Mouse (Mus musculus) myocyte (in vitro differentiated cells): ENCODE data around the gene Lat2. TPM values are rescaled to one million over a fixed set of nuclear protein-coding genes. Genes with fewer than 3 reads are reported as not detected.

Experiments
- H3K27me3 ChIP-seq: one replicate; pipeline ENCODE4 v1.6.1; 2011; ENCODE audit not compliant: control insufficient read depth, insufficient read depth, insufficient read length
- H3K36me3 ChIP-seq: one replicate; pipeline ENCODE4 v1.6.1; 2011; ENCODE audit not compliant: control insufficient read depth, insufficient read depth
- H3K4me2 ChIP-seq: one replicate; pipeline ENCODE4 v1.6.1; 2011; ENCODE audit warnings: low read depth, control low read depth
- H3K4me3 ChIP-seq: one replicate; pipeline ENCODE4 v1.5.1; 2011; ENCODE audit warnings: mild to moderate bottlenecking, control low read depth, moderate library complexity
- H3K79me2 ChIP-seq: one replicate; pipeline ENCODE4 v1.6.1; 2011; ENCODE audit not compliant: control insufficient read depth, insufficient read depth
- H3ac ChIP-seq: one replicate; pipeline ENCODE4 v1.6.1; 2011; ENCODE audit not compliant: control insufficient read depth, insufficient read length
- CEBPB ChIP-seq: IDR thresholded peaks from 2 replicates; pipeline ENCODE4 v1.6.1; 2011; ENCODE audit warnings: mild to moderate bottlenecking, moderate library complexity; ENCODE audit not compliant: poor library complexity, insufficient read depth, severe bottlenecking
- E2F4 ChIP-seq: IDR thresholded peaks from one replicate; pipeline ENCODE4 v1.6.1; 2011; ENCODE audit warnings: mild to moderate bottlenecking, control low read depth, moderate library complexity; ENCODE audit not compliant: insufficient read depth
- MAX ChIP-seq: IDR thresholded peaks from one replicate; pipeline ENCODE4 v1.6.1; 2011; ENCODE audit warnings: low read depth, mild to moderate bottlenecking, control low read depth
- MYOD1 ChIP-seq, 3 experiments: IDR thresholded peaks; one replicate each; pipeline ENCODE4 v1.6.1; 2011; ENCODE audit warnings: control low read depth in 2 of 3, low read depth in 2 of 3, mild to moderate bottlenecking in 2 of 3, moderate library complexity in 1 of 3; ENCODE audit not compliant: insufficient read length in 2 of 3, control insufficient read depth in 1 of 3
- MYOG ChIP-seq, 3 experiments: IDR thresholded peaks; one replicate each; pipeline ENCODE4 v1.6.1; 2011; ENCODE audit warnings: control low read depth in 2 of 3, low read depth in 2 of 3, mild to moderate bottlenecking in 2 of 3; ENCODE audit not compliant: insufficient read length in 2 of 3, control insufficient read depth in 1 of 3, insufficient read depth in 1 of 3
- POLR2A ChIP-seq: IDR thresholded peaks from one replicate; pipeline ENCODE4 v1.6.1; 2011; ENCODE audit warnings: low read depth, mild to moderate bottlenecking, control low read depth, moderate library complexity; ENCODE audit not compliant: insufficient read length
- POLR2AphosphoS2 ChIP-seq: IDR thresholded peaks from one replicate; pipeline ENCODE4 v1.6.1; 2011; ENCODE audit warnings: low read depth, control low read depth; ENCODE audit not compliant: insufficient read length
- REST ChIP-seq: IDR thresholded peaks from one replicate; pipeline ENCODE4 v1.6.1; 2011; ENCODE audit warnings: mild to moderate bottlenecking, control low read depth, moderate library complexity; ENCODE audit not compliant: insufficient read depth, insufficient read length
- SRF ChIP-seq: IDR thresholded peaks from one replicate; pipeline ENCODE4 v1.6.1; 2011; ENCODE audit warnings: low read depth; ENCODE audit not compliant: control insufficient read depth, insufficient read length
- TCF12 ChIP-seq: IDR thresholded peaks from one replicate; pipeline ENCODE4 v1.6.1; 2011; ENCODE audit warnings: mild to moderate bottlenecking, control low read depth; ENCODE audit not compliant: poor library complexity, insufficient read depth, severe bottlenecking
- TCF3 ChIP-seq: IDR thresholded peaks from one replicate; pipeline ENCODE4 v1.6.1; 2011; ENCODE audit warnings: low read depth, control low read depth; ENCODE audit not compliant: insufficient read length
- USF1 ChIP-seq: IDR thresholded peaks from one replicate; pipeline ENCODE4 v1.6.1; 2011; ENCODE audit warnings: low read depth, mild to moderate bottlenecking, control low read depth, moderate library complexity
- polyA plus RNA-seq: library from polyadenylated mRNA; unstranded; fragments of >200 nt; fragmentation: generic; extraction: Trizol; gene quantifications from one replicate; pipeline ENCODE4 v1.2.1, GENCODE M21; 2012; ENCODE audit warnings: missing spikeins

The Lat2 gene
- polyA plus RNA-seq, 1 experiment = 0.59 TPM

DNA sequence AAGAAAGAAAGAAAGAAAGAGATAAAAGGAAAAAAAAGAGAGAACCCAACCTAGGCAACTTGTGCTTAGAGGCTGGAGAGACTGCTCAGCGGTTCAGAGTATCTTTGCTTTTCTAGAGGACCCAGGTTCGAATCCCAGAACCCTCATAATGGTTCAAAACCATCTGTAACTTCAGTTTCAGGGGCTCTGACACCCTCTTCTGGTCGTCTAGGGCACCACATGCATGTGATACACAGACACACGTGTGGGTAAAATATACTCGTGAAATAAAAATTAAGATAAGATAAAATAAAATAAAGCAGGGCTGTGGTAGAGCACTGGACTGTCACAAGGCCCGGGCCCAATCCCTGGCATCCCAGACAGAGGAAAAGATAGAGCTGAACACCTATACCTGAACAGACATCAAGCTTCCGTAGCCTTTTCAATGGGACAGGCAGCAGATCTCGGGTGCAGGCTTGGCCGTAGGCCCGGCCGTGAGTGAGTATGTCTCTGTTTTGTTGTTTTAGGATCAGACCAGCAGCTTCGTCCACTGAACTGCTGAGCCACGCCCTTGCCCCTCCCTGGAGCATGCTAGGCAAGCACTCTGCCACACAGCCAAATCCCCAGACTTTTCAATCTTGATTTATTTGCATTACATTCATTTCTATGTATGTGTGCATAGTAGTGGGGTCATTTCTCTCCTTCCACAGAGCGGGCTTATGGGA is 38.2 kb downstream of the Lat2 start:
- no peak for TF ChIP-seq TCF12
- no peak for TF ChIP-seq REST
- TF ChIP-seq POLR2A = no peak
- no peak for TF ChIP-seq TCF3
- TF ChIP-seq USF1 = no peak
- no peaks in the 10 kb centered on the region for H3K27me3 ChIP-seq
- no peak overlapping the region for H3K4me2 ChIP-seq
- no peaks in the 10 kb centered on the region for H3K36me3 ChIP-seq
- no peaks in the 10 kb centered on the region for H3K79me2 ChIP-seq
- no peak overlapping the region for H3K4me3 ChIP-seq
- no peak overlapping the region for H3ac ChIP-seq

DNA sequence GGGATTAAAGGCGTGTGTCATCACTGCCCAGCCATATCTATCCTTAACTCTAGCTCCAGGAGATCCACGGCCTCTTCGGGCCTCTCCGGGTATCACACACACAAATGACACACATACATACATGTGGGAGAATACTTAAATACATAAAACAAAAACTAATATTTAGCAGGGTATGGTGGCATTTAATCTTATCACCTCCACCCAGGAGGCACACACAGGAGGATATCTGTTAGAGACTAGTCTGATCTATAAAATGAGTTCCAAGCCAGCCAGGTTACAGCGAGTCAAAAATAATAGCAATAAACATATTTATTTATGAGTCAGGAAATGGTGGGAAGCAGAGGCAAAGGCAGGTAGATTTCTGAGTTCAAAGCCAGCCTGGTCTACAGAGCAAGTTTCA is 39.0 kb downstream of the Lat2 start:
- H3ac ChIP-seq = no peak overlapping the region
- no peaks in the 10 kb centered on the region for H3K79me2 ChIP-seq
- no peak overlapping the region for H3K4me3 ChIP-seq
- H3K36me3 ChIP-seq = no peaks in the 10 kb centered on the region
- TF ChIP-seq SRF (no peak), TCF12 (no peak), CEBPB (no peak)
- H3K27me3 ChIP-seq = no peaks in the 10 kb centered on the region
- H3K4me2 ChIP-seq = no peak overlapping the region

DNA sequence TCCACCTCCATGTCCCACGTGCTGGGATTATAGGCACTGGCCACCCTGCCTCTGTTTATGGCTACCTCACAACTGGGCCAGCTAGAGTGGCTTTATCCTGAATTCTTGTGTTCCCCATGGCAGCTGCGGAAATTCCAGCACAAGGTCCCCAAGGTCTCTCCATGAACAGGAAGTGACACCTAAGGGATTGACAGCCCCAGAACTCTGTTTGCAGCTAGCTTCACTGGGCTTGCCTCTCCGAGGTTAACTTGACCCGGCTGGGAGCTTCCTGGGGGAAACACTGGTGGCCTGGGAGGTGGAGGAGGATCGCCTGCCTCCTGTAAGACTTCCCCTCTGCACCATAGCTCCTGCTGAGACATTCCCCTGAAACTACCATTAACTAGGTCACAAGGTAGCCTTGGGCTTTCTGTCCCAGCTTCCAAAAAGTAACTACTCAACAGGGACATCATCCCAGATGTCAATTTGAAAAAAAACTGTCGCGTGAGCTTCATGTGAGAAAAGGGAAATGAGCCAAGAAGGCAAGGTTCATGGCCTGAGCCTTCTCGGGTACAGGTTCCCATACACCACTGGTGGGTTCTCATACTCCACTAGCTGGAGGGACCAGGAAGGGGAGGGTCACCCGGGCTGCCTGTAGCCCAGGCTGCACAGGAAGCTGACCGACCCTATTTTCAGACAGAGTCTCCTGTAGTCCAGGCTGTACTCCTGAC is 42.2 kb downstream of the Lat2 start:
- Histone ChIP-seq H3K27me3 (no peaks in the 10 kb centered on the region), H3K4me2 (peak overlapping the region; percentile 100), H3K36me3 (no peaks in the 10 kb centered on the region), H3K4me3 (peak overlapping the region; percentile 36), H3K79me2 (no peaks in the 10 kb centered on the region), H3ac (no peak overlapping the region)
- TF ChIP-seq REST = no peak

DNA sequence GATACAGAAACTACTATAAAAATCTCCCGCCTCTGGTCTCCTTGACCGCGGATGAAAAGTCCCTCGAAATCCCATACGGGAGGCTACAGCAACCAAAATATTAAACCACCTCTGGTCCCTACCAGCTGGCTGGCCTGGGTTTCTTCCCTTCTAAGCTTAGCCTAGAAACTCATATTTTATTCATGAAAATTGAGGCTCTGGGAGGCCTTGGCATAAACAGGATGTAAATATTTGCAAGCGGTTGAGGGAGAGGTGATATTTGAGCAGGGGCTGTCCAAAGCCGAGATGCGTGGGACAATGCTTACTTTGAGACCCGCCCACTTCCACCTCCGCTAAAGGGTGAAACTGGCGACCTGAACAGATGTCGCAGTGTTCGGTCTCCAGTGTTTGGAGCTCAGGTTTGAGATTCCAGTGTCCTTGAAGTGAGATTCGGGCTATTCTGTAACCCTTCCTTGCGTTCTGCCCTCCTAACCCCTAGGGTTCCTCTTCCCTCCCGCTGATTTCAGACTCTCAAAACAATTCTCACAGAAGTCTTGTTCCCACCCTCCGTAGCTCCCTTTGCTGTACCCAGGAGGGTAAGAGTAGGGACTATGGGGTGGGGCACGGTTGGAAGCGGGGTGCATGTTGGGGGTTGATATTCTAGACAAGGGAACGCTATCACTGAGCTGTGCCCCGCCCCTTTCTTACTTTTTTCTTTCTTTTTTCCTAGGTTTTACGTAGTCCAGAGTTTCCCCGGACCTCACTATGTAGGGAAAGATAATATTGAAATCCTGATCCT is 42.9 kb downstream of the Lat2 start:
- TF ChIP-seq E2F4 = peak; percentile 9
- peak; percentile 20 for TF ChIP-seq POLR2A
- no peak for TF ChIP-seq POLR2AphosphoS2
- TF ChIP-seq REST = no peak
- H3ac ChIP-seq = no peak overlapping the region
- H3K36me3 ChIP-seq = no peaks in the 10 kb centered on the region
- no peaks in the 10 kb centered on the region for H3K79me2 ChIP-seq
- peak overlapping the region; percentile 36 for H3K4me3 ChIP-seq
- peak overlapping the region; percentile 100 for H3K4me2 ChIP-seq
- H3K27me3 ChIP-seq = no peaks in the 10 kb centered on the region

DNA sequence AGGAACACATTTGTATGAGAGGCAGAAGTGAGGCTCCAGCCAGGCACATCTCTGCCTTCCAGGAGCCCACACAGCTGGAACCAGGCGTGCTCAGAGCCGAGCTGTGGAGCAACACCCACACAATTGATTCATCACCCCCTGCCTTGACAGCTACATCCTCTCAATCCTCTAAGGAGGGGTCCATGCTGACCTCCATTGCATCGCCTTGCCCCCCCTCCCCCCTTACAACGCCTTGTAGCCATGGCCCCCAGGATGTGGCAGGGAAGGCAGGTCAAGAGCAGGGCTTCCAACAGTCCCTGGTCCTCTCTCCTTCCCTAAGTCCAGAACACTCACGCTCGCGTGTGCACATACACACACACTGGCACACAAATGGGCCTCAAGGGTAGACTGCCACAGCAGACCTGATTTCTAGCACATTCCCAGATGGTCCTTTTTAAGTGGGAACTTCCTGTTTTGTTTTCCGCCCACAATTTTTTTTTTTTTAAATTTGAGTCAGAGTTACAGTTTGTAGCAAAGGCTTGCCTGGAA is 45.8 kb downstream of the Lat2 start:
- no peak for TF ChIP-seq E2F4
- TF ChIP-seq POLR2A = no peak
- no peak for TF ChIP-seq CEBPB
- TF ChIP-seq MYOD1 (IDR thresholded peaks at IDR 0.05; ENCODE audit: control insufficient read depth in 1 of 3, insufficient read length in 2 of 3, low read depth in 2 of 3) = no peak
- no peak for TF ChIP-seq SRF
- TF ChIP-seq REST = no peak
- no peak for TF ChIP-seq TCF3
- no peak for TF ChIP-seq MYOG (IDR thresholded peaks at IDR 0.05; ENCODE audit: control insufficient read depth in 1 of 3, insufficient read depth in 1 of 3, insufficient read length in 2 of 3, low read depth in 2 of 3)
- no peak for TF ChIP-seq TCF12
- no peak for TF ChIP-seq POLR2AphosphoS2
- no peak for TF ChIP-seq USF1
- no peak for TF ChIP-seq MAX
- Histone ChIP-seq H3K36me3 (no peaks in the 10 kb centered on the region), H3K79me2 (no peaks in the 10 kb centered on the region), H3K27me3 (no peaks in the 10 kb centered on the region), H3K4me2 (peak overlapping the region; percentile 39), H3K4me3 (no peak overlapping the region), H3ac (no peak overlapping the region)
